ENCODE assay signal across 12 mouse cellular contexts in the genomic region with DNA sequence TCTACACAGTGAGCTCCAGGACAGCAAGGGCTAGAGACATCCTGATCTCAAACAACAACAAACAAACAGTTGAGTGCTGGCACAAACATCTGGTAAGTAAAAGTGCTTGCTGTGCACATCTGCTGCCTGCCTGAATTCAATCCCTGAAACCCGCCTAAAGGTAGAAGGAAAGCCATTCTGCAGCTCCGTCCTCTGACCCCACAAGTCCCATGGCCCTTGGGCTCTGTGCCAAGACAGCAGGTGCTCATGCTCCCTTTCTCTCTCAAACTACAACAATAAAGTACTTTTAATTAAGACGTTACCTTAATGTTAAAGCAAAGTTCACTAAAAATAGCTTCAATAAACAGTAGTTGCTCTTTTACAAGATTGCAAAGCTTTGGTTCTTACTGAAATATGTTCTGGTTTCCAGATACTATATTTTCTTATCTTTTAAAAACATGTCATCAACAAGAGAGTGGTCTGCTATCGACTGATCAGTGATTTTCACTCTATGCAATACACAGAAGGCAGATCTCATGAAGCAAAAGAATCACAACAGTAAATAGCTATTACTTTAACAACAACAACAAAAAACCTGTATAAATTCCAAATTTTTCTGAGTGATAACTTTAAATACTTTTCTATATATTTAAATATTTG. TPM values are rescaled to one million over a fixed set of nuclear protein-coding genes. Genes with fewer than 3 reads are reported as not detected.
A peak's percentile ranks its signal among the peaks of the same experiment; 100 is the strongest.
DNase-seq lines count a peak whose midpoint lies in the region; ATAC-seq and TF ChIP-seq lines count a peak whose summit lies in the region.
"Had no signal": no experiment of that assay in that cellular context is flagged by ENCODE, and none has a peak within 500 bp of the region (broad histone marks: within the 10 kb centered on the region; RNA-seq: fewer than 3 reads in every experiment).

No protein-coding gene starts in this region.

- no peak overlapping the region for H3K27ac ChIP-seq in cerebellum, adult 2 months (ENCODE audit: insufficient read depth, low read length)
- no peak overlapping the region for H3K27ac ChIP-seq in kidney, adult 2 months (ENCODE audit: insufficient read depth, low read depth, low read length)
- no peak overlapping the region for H3K27ac ChIP-seq in kidney, embryonic 15.5 days
- H3K27ac ChIP-seq: hindbrain, embryonic 10.5 days; lung, embryonic 15.5 days; midbrain, embryonic 15.5 days had no signal

- peak; percentile 35 for DNase-seq in cerebellum, adult 2 months
- DNase-seq in cerebellum, postnatal 4 days (ENCODE audit: low spot score in 2 of 2): no peak
- DNase-seq in kidney, adult 2 months: peak; percentile 56
- peak; percentile 39 for DNase-seq in brain, embryonic 14.5 days (ENCODE audit: low read depth)
- peak; percentile 25 for DNase-seq in kidney, adult 9 months
- DNase-seq in B cell, adult 2 months: no peak

- WGBS in cerebellum, adult 2 months: 37% methylated on average over 4 of the region's 4 CpGs
- WGBS in kidney, adult 2 months: 49% methylated on average over 4 of the region's 4 CpGs
- WGBS in kidney, embryonic 15.5 days: 62% methylated on average over 4 of the region's 4 CpGs

- no peak overlapping the region for H3K4me3 ChIP-seq in cerebellum, adult 2 months (replicated peaks; ENCODE audit: insufficient read depth, low read depth, low read length)
- H3K4me3 ChIP-seq in kidney, adult 2 months (ENCODE audit: insufficient read depth, low read depth, low read length): no peak overlapping the region
- no peak overlapping the region for H3K4me3 ChIP-seq in kidney, embryonic 15.5 days (replicated peaks)
- H3K4me3 ChIP-seq: erythroblast, embryonic 14.5 days; hindbrain, embryonic 10.5 days; lung, embryonic 15.5 days; midbrain, embryonic 15.5 days had no signal

- no peaks in the 10 kb centered on the region for H3K27me3 ChIP-seq in cerebellum, adult 2 months (ENCODE audit: control insufficient read depth, insufficient read depth, low read length)
- H3K27me3 ChIP-seq in kidney, adult 2 months (replicated peaks; ENCODE audit: control insufficient read depth, insufficient read depth, low read length): no peaks in the 10 kb centered on the region
- no peaks in the 10 kb centered on the region for H3K27me3 ChIP-seq in kidney, embryonic 15.5 days
- H3K27me3 ChIP-seq: lung, embryonic 15.5 days; midbrain, embryonic 15.5 days had no signal

- H3K9me3 ChIP-seq in kidney, embryonic 15.5 days (replicated peaks): no peaks in the 10 kb centered on the region
- H3K9me3 ChIP-seq: hindbrain, embryonic 10.5 days; lung, embryonic 15.5 days; midbrain, embryonic 15.5 days had no signal

- peaks cover 8% of the 10 kb centered on the region; the same call in 1 of the 2 replicates for H3K4me1 ChIP-seq in cerebellum, adult 2 months (ENCODE audit: control insufficient read depth, insufficient read depth, low read length)
- H3K4me1 ChIP-seq in kidney, adult 2 months (ENCODE audit: control insufficient read depth, insufficient read depth, low read length): no peaks in the 10 kb centered on the region
- H3K4me1 ChIP-seq in kidney, embryonic 15.5 days: no peaks in the 10 kb centered on the region
- H3K4me1 ChIP-seq: hindbrain, embryonic 10.5 days; midbrain, embryonic 15.5 days had no signal

- TF ChIP-seq POLR2A in cerebellum, adult 2 months (IDR thresholded peaks at IDR 0.05; ENCODE audit: borderline replicate concordance, insufficient read depth, low read length): no peak
- no peak for TF ChIP-seq POLR2A in kidney, adult 2 months (IDR thresholded peaks at IDR 0.05; ENCODE audit: low read depth, low read length)
- no peak for TF ChIP-seq POLR2A in brain, embryonic 14.5 days (IDR thresholded peaks at IDR 0.05; ENCODE audit: borderline replicate concordance, extremely low read depth, insufficient read depth, insufficient read length, poor library complexity, severe bottlenecking)

- ATAC-seq in kidney, embryonic 15.5 days (replicated peaks; ENCODE audit: low FRiP score): no peak
- no peak for ATAC-seq in erythroid progenitor cell, adult 5-6 weeks (replicated peaks; ENCODE audit: low FRiP score, poor library complexity, severe bottlenecking)
- ATAC-seq: midbrain, embryonic 15.5 days had no signal

- no peak overlapping the region for H3K4me2 ChIP-seq in kidney, embryonic 15.5 days
- H3K4me2 ChIP-seq: lung, embryonic 15.5 days; midbrain, embryonic 15.5 days had no signal

- H3K9ac ChIP-seq in kidney, embryonic 15.5 days: no peak overlapping the region
- H3K9ac ChIP-seq: lung, embryonic 15.5 days; midbrain, embryonic 15.5 days had no signal

- no peak for TF ChIP-seq CTCF in cerebellum, adult 2 months (IDR thresholded peaks at IDR 0.05; ENCODE audit: borderline replicate concordance, insufficient read depth, low read depth, low read length)
- TF ChIP-seq CTCF in kidney, adult 2 months (conservative IDR thresholded peaks at IDR 0.05; ENCODE audit: insufficient read depth, insufficient read length, low read depth, low read length): no peak
- TF ChIP-seq CTCF in brain, embryonic 14.5 days (IDR thresholded peaks at IDR 0.05; ENCODE audit: borderline replicate concordance, extremely low read depth, insufficient read depth, insufficient read length): no peak

- peaks cover under 1% of the 10 kb centered on the region; the same call in 1 of the 2 replicates for H3K36me3 ChIP-seq in kidney, adult 2 months (ENCODE audit: control insufficient read depth, insufficient read depth, low read length)
- peaks cover 42% of the 10 kb centered on the region for H3K36me3 ChIP-seq in kidney, embryonic 15.5 days
- H3K36me3 ChIP-seq: midbrain, embryonic 15.5 days had no signal

RNA-seq across cellular contexts. Expression of a gene that starts 44.5 kb away (rescaled TPM):
- polyA plus RNA-seq in cerebellum, adult 2 months (2012; rRNA removed): 9.1 and 10.6 TPM in 2 replicates
- 2.8 and 3.4 TPM in 2 replicates for polyA plus RNA-seq in kidney, adult 2 months (2012; rRNA removed)
- polyA plus RNA-seq in kidney, embryonic 15.5 days (2015; fragmentation: Nextera tagmentation; extraction: Ambion mirVana): 22.4 and 24.0 TPM in 2 replicates
- 9.9 and 10.2 TPM in 2 replicates for polyA plus RNA-seq in brain, embryonic 14.5 days (2012; rRNA removed)
- total RNA-seq in erythroid progenitor cell, adult 5-6 weeks (2015; ENCODE audit: low replicate concordance): 20.5 and 23.1 TPM in 2 replicates
- 39.3 and 75.2 TPM in 2 replicates for total RNA-seq in erythroid progenitor cell, adult 5-6 weeks (2017; ENCODE audit: low replicate concordance)

RNA-seq across cellular contexts. Expression of a gene that starts 49.3 kb away (rescaled TPM):
- polyA plus RNA-seq in cerebellum, adult 2 months (2012; rRNA removed): 52.5 and 52.9 TPM in 2 replicates
- 21.7 and 24.4 TPM in 2 replicates for polyA plus RNA-seq in kidney, adult 2 months (2012; rRNA removed)
- 82.3 and 89.2 TPM in 2 replicates for polyA plus RNA-seq in kidney, embryonic 15.5 days (2015; fragmentation: Nextera tagmentation; extraction: Ambion mirVana)
- polyA plus RNA-seq in brain, embryonic 14.5 days (2012; rRNA removed): 36.4 and 44.7 TPM in 2 replicates
- 7.9 and 10.9 TPM in 2 replicates for total RNA-seq in erythroid progenitor cell, adult 5-6 weeks (2015; ENCODE audit: low replicate concordance)
- total RNA-seq in erythroid progenitor cell, adult 5-6 weeks (2017; ENCODE audit: low replicate concordance): not detected in 2 replicates

Comparison
In these comparisons a context has a peak if more than half of its experiments do, and no peak if none do; other contexts are left out.
1. DNase-seq: peak in cerebellum, adult 2 months (2 of 2), kidney, adult 2 months (single experiment), brain, embryonic 14.5 days (single experiment) and kidney, adult 9 months (single experiment); none in cerebellum, postnatal 4 days (0 of 2) and B cell, adult 2 months (0 of 2).